Comparison of ENCODE assay signal across 23 mouse cellular contexts in the genomic region with DNA sequence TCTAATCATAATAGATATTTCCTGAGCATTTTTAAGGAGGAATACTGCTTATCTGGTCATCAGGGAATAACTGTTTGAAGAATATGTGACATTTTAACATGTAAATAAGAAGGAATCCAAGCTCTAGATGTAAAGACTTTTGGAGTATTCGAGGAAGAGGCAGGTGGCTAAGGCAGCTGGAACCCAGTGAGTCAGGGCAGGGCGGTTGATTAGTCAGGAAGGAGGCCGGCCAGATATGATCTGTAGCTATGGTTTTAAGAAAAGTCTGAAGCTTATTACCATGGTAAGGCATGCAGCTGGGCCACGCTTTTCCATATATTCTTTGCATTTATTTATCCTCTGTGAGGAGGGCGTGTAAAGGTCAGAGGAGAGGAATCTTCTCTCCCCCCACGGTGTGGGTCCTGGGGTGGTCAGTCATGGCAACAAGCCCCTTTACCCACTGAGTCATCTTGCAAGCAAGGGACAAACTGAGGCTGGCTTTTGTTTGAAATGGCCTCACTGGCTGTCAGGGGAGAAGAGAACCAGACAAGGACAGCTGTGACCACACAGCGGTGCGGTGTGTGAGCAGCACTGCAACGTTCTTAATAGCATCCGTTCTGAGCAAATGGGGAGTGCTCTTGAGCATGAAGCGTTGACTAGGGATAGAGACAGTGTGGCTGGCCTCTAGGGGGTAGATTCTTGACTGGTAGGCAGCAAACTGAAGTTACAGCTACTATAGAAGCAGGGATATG. TPM values are rescaled to one million over a fixed set of nuclear protein-coding genes. Genes with fewer than 3 reads are reported as not detected.
"Had no signal": no experiment of that assay in that cellular context is flagged by ENCODE, and none has a peak within 500 bp of the region (broad histone marks: within the 10 kb centered on the region; RNA-seq: fewer than 3 reads in every experiment).

No protein-coding gene starts in this region.

- ATAC-seq: liver, embryonic 12.5 days; midbrain, embryonic 16.5 days had no signal

- DNase-seq: kidney, adult 8-10 months; kidney, postnatal 10 days; kidney, postnatal 36 days; left cerebral cortex, postnatal 4 days; lung, adult 18-20 months; lung, postnatal 14 days; lung, postnatal 4 days; retina, postnatal 1 day; right cerebral cortex, postnatal 25 days; spleen, adult 18-20 months; thymus, postnatal 25 days had no signal

- H3K27me3 ChIP-seq: kidney, embryonic 15.5 days; limb, embryonic 12.5 days; limb, embryonic 15.5 days; liver, embryonic 15.5 days; midbrain, embryonic 12.5 days; stomach, embryonic 15.5 days had no signal

- H3K4me1 ChIP-seq: limb, embryonic 12.5 days; limb, embryonic 15.5 days; liver, embryonic 12.5 days; liver, embryonic 15.5 days; stomach, embryonic 15.5 days had no signal

- H3K27ac ChIP-seq: kidney, embryonic 15.5 days; limb, embryonic 12.5 days; limb, embryonic 15.5 days; liver, embryonic 12.5 days; liver, embryonic 15.5 days; midbrain, embryonic 12.5 days; stomach, embryonic 15.5 days had no signal

- H3K9me3 ChIP-seq: kidney, embryonic 15.5 days; limb, embryonic 12.5 days; limb, embryonic 15.5 days; liver, embryonic 12.5 days; liver, embryonic 15.5 days; midbrain, embryonic 12.5 days; stomach, embryonic 15.5 days had no signal

- H3K4me3 ChIP-seq: kidney, embryonic 15.5 days; limb, embryonic 12.5 days; limb, embryonic 15.5 days; liver, embryonic 12.5 days; liver, embryonic 15.5 days; midbrain, embryonic 12.5 days; stomach, embryonic 15.5 days had no signal

- H3K36me3 ChIP-seq: kidney, embryonic 15.5 days; limb, embryonic 12.5 days; limb, embryonic 15.5 days; liver, embryonic 12.5 days; liver, embryonic 15.5 days; midbrain, embryonic 12.5 days; stomach, embryonic 15.5 days had no signal

RNA-seq across cellular contexts. Expression of a gene that starts 6.0 kb away (rescaled TPM):
- total RNA-seq: monocyte, adult 5-6 weeks had no signal
- polyA plus RNA-seq: limb, embryonic 15.5 days; liver, embryonic 12.5 days; liver, embryonic 15.5 days; lung, embryonic 16.5 days; neural tube, embryonic 11.5 days; stomach, embryonic 15.5 days; thymus, postnatal 0 days had no signal

RNA-seq across cellular contexts. Expression of a gene that starts 6.3 kb away (rescaled TPM):
- total RNA-seq: monocyte, adult 5-6 weeks had no signal
